ENCODE assay signal across 12 mouse cellular contexts in genomic region chr11:88395076-88395990, GRCm38 (mm10).
DNase-seq lines count a peak whose midpoint lies in the region; ATAC-seq and TF ChIP-seq lines count a peak whose summit lies in the region.
"Had no signal": no experiment of that assay in that cellular context is flagged by ENCODE, and none has a peak within 500 bp of the region (broad histone marks: within the 10 kb centered on the region; RNA-seq: fewer than 3 reads in every experiment).

No protein-coding gene starts in this region.

- no peaks in the 10 kb centered on the region for H3K9me3 ChIP-seq in heart, postnatal 0 days (replicated peaks; ENCODE audit: control insufficient read depth, low read length)
- H3K9me3 ChIP-seq in midbrain, embryonic 14.5 days (ENCODE audit: control insufficient read depth, low read length), result no peaks in the 10 kb centered on the region

- TF ChIP-seq EP300 in heart, postnatal 0 days (IDR thresholded peaks at IDR 0.05; ENCODE audit: low read depth), result no peak

- H3K4me3 ChIP-seq in gastrocnemius, adult 2 months, result peak overlapping the region; percentile 30; the same call in 1 of the 2 replicates
- no peak overlapping the region for H3K4me3 ChIP-seq in heart, postnatal 0 days (ENCODE audit: low read depth, low read length)
- no peak overlapping the region for H3K4me3 ChIP-seq in midbrain, embryonic 14.5 days (replicated peaks; ENCODE audit: low read depth, low read length)

- WGBS in heart, postnatal 0 days, result 46% methylated on average over 8 of the region's 8 CpGs
- 61% methylated on average over 8 of the region's 8 CpGs for WGBS in midbrain, embryonic 14.5 days

- H3K27me3 ChIP-seq in heart, postnatal 0 days (ENCODE audit: control insufficient read depth, insufficient read depth, low read length), result no peaks in the 10 kb centered on the region
- no peaks in the 10 kb centered on the region for H3K27me3 ChIP-seq in midbrain, embryonic 14.5 days (ENCODE audit: control insufficient read depth, insufficient read depth, low read length)

- no peak overlapping the region for H3K4me2 ChIP-seq in heart, postnatal 0 days (ENCODE audit: low read depth, low read length)
- H3K4me2 ChIP-seq in midbrain, embryonic 14.5 days (ENCODE audit: low read length), result 0 out of 2 replicates have a peak overlapping the region, but pooled peaks have one; percentile 10

- no peak for DNase-seq in gastrocnemius, adult 2 months
- no peak for DNase-seq in gastrocnemius, postnatal 36 days
- peak; percentile 81 for DNase-seq in NIH3T3 (ENCODE audit: low read depth)
- DNase-seq in heart, postnatal 0 days (ENCODE audit: low spot score), result no peak
- no peak for DNase-seq in midbrain, embryonic 14.5 days
- DNase-seq in cerebellum, postnatal 4 days (ENCODE audit: low spot score in 2 of 2), result no peak
- DNase-seq in T-cell, adult 2 months (ENCODE audit: low spot score), result no peak
- no peak for DNase-seq in spleen, adult 18-20 months
- DNase-seq: B cell, adult 2 months; cerebellum, adult 9-10 months; thymus, postnatal 36 days had no signal

- peaks cover 32% of the 10 kb centered on the region for H3K4me1 ChIP-seq in heart, postnatal 0 days (ENCODE audit: control insufficient read depth, insufficient read depth)
- peaks cover 31% of the 10 kb centered on the region for H3K4me1 ChIP-seq in midbrain, embryonic 14.5 days (ENCODE audit: control insufficient read depth, insufficient read depth, low read length)

- no peak for ATAC-seq in heart, postnatal 0 days (ENCODE audit: insufficient read depth, low read depth)
- no peak for ATAC-seq in midbrain, embryonic 14.5 days (ENCODE audit: low FRiP score, low TSS enrichment)

- no peak for TF ChIP-seq CTCF in gastrocnemius, adult 2 months (IDR thresholded peaks at IDR 0.05)
- TF ChIP-seq CTCF in heart, postnatal 0 days (IDR thresholded peaks at IDR 0.05; ENCODE audit: low read depth), result no peak

- H3K36me3 ChIP-seq in heart, postnatal 0 days (replicated peaks; ENCODE audit: control insufficient read depth, insufficient read depth, low read length), result no peaks in the 10 kb centered on the region
- H3K36me3 ChIP-seq in midbrain, embryonic 14.5 days (ENCODE audit: control insufficient read depth, insufficient read depth, low read length), result 0 out of 2 replicates have a peak, but pooled peaks cover 4% of the 10 kb centered on the region

- intact Hi-C loops in gastrocnemius, adult 2 months (cut with DNase I), result no loop called here
- intact Hi-C loops in gastrocnemius, postnatal 36 days (cut with DNase I), result no loop called here

- no peak overlapping the region for H3K9ac ChIP-seq in heart, postnatal 0 days (replicated peaks; ENCODE audit: low read depth, low read length)
- 0 out of 2 replicates have a peak overlapping the region, but pooled peaks have one; percentile 23 for H3K9ac ChIP-seq in midbrain, embryonic 14.5 days (replicated peaks; ENCODE audit: low read length)
- H3K9ac ChIP-seq: liver, embryonic 14.5 days had no signal

- H3K27ac ChIP-seq in gastrocnemius, adult 2 months, result peak overlapping the region; percentile 85
- H3K27ac ChIP-seq in heart, postnatal 0 days (ENCODE audit: low read depth), result peak overlapping the region; percentile 33
- peak overlapping the region; percentile 80 for H3K27ac ChIP-seq in midbrain, embryonic 14.5 days (replicated peaks; ENCODE audit: low read depth, low read length)
- H3K27ac ChIP-seq: liver, embryonic 14.5 days had no signal

Comparison
In these comparisons a context has a peak if more than half of its experiments do, and no peak if none do; other contexts are left out.
1. H3K27ac ChIP-seq: peak in every context shown above with its lines; median percentile 85 in gastrocnemius, adult 2 months; 80 in midbrain, embryonic 14.5 days; 33 in heart, postnatal 0 days.